Mouse (Mus musculus): ENCODE data around the gene Herc2.

DNA sequence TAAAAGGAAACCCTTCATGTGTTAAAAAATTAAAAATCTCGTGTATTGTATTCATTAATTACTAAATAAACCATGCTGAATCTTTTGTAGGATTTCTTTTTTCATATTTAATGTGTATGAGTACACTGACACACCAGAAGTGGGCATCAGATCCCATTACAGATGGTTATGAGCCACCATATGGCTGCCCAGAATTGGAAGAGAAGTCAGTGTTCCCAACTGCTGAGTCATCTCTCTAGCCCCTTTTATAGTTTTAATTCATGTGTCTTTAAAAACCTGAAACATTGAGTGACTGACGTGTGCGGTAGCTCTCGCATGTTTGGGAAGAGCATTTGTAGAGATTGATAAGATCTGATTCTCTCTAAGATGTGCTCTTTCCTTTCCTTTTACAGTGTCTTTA lies 21.7 kb downstream of the Herc2 start:
- no peak for TF ChIP-seq POLR2A (IDR thresholded peaks at IDR 0.05; ENCODE audit: borderline replicate concordance, extremely low read depth, insufficient read depth, insufficient read length, poor library complexity, severe bottlenecking)
- no peak for TF ChIP-seq CTCF (IDR thresholded peaks at IDR 0.05; ENCODE audit: borderline replicate concordance, extremely low read depth, insufficient read depth, insufficient read length)

All from brain, embryonic 14.5 days (tissue).